Mouse (Mus musculus): Measurements from ENCODE around the gene Gtsf1. TPM values are rescaled to one million over a fixed set of nuclear protein-coding genes. Genes with fewer than 3 reads are reported as not detected.

Gtsf1 gene
- polyA plus RNA-seq, 1 experiment from 2014 or later, result not detected

GRCm38 (mm10) chr15:103362950-103363349 is 67.3 kb downstream of the Gtsf1 start:
- Histone ChIP-seq H3K36me3 (ENCODE audit: control insufficient read depth, insufficient read depth, low read length) (no peaks in the 10 kb centered on the region), H3K4me1 (ENCODE audit: control insufficient read depth, insufficient read depth, low read length) (peaks cover 34% of the 10 kb centered on the region; the same call in 1 of the 2 replicates), H3K27me3 (ENCODE audit: control insufficient read depth, insufficient read depth, low read length) (no peaks in the 10 kb centered on the region), H3K9ac (ENCODE audit: low read length) (no peak overlapping the region), H3K4me3 (replicated peaks; ENCODE audit: low read length) (no peak overlapping the region), H3K27ac (ENCODE audit: low read length) (no peak overlapping the region), H3K4me2 (ENCODE audit: low read depth, low read length) (no peak overlapping the region), H3K9me3 (replicated peaks; ENCODE audit: control insufficient read depth, low read length) (no peaks in the 10 kb centered on the region)
- no peak for ATAC-seq (ENCODE audit: insufficient read depth, low FRiP score)
- 73% methylated on average over 3 of the region's 3 CpGs for WGBS

GRCm38 (mm10) chr15:103362333-103362732 is 67.9 kb downstream of the Gtsf1 start:
- no peaks in the 10 kb centered on the region for H3K9me3 ChIP-seq (replicated peaks; ENCODE audit: control insufficient read depth, low read length)
- no peak for ATAC-seq (ENCODE audit: insufficient read depth, low FRiP score)
- no peak overlapping the region for H3K27ac ChIP-seq (ENCODE audit: low read length)
- H3K36me3 ChIP-seq (ENCODE audit: control insufficient read depth, insufficient read depth, low read length), result no peaks in the 10 kb centered on the region
- no peak overlapping the region for H3K9ac ChIP-seq (ENCODE audit: low read length)
- H3K27me3 ChIP-seq (ENCODE audit: control insufficient read depth, insufficient read depth, low read length), result no peaks in the 10 kb centered on the region
- H3K4me3 ChIP-seq (replicated peaks; ENCODE audit: low read length), result no peak overlapping the region
- H3K4me1 ChIP-seq (ENCODE audit: control insufficient read depth, insufficient read depth, low read length), result peaks cover 30% of the 10 kb centered on the region; the same call in 1 of the 2 replicates
- H3K4me2 ChIP-seq (ENCODE audit: low read depth, low read length), result no peak overlapping the region
- 82% methylated on average over 6 of the region's 7 CpGs for WGBS

- WGBS, result 26% methylated on average over 1 of the region's 1 CpGs
- Histone ChIP-seq H3K27me3 (ENCODE audit: control insufficient read depth, insufficient read depth, low read length) (no peaks in the 10 kb centered on the region), H3K9ac (ENCODE audit: low read length) (no peak overlapping the region), H3K27ac (ENCODE audit: low read length) (no peak overlapping the region), H3K4me1 (ENCODE audit: control insufficient read depth, insufficient read depth, low read length) (peaks cover 26% of the 10 kb centered on the region; the same call in 1 of the 2 replicates), H3K36me3 (ENCODE audit: control insufficient read depth, insufficient read depth, low read length) (no peaks in the 10 kb centered on the region), H3K4me2 (ENCODE audit: low read depth, low read length) (no peak overlapping the region), H3K4me3 (replicated peaks; ENCODE audit: low read length) (no peak overlapping the region), H3K9me3 (replicated peaks; ENCODE audit: control insufficient read depth, low read length) (no peaks in the 10 kb centered on the region)
- no peak for ATAC-seq (ENCODE audit: insufficient read depth, low FRiP score)
Measured at GRCm38 (mm10) chr15:103361269-103361668, 69.0 kb downstream of the Gtsf1 start.

GRCm38 (mm10) chr15:103359869-103360602 is 70.2 kb downstream of the Gtsf1 start:
- Histone ChIP-seq H3K27me3 (ENCODE audit: control insufficient read depth, insufficient read depth, low read length) (no peaks in the 10 kb centered on the region), H3K4me3 (replicated peaks; ENCODE audit: low read length) (no peak overlapping the region), H3K9me3 (replicated peaks; ENCODE audit: control insufficient read depth, low read length) (no peaks in the 10 kb centered on the region), H3K4me2 (ENCODE audit: low read depth, low read length) (no peak overlapping the region), H3K4me1 (ENCODE audit: control insufficient read depth, insufficient read depth, low read length) (peaks cover 24% of the 10 kb centered on the region; the same call in 1 of the 2 replicates), H3K9ac (ENCODE audit: low read length) (peak overlapping the region; percentile 28; the same call in 1 of the 2 replicates), H3K36me3 (ENCODE audit: control insufficient read depth, insufficient read depth, low read length) (no peaks in the 10 kb centered on the region), H3K27ac (ENCODE audit: low read length) (no peak overlapping the region)
- no peak for ATAC-seq (ENCODE audit: insufficient read depth, low FRiP score)
- 91% methylated on average over 5 of the region's 5 CpGs for WGBS

GRCm38 (mm10) chr15:103359122-103359510 is 71.2 kb downstream of the Gtsf1 start:
- Histone ChIP-seq H3K9ac (ENCODE audit: low read length) (no peak overlapping the region), H3K4me1 (ENCODE audit: control insufficient read depth, insufficient read depth, low read length) (peaks cover 15% of the 10 kb centered on the region; the same call in 1 of the 2 replicates), H3K4me3 (replicated peaks; ENCODE audit: low read length) (no peak overlapping the region), H3K4me2 (ENCODE audit: low read depth, low read length) (no peak overlapping the region), H3K27ac (ENCODE audit: low read length) (no peak overlapping the region), H3K36me3 (ENCODE audit: control insufficient read depth, insufficient read depth, low read length) (no peaks in the 10 kb centered on the region), H3K27me3 (ENCODE audit: control insufficient read depth, insufficient read depth, low read length) (no peaks in the 10 kb centered on the region), H3K9me3 (replicated peaks; ENCODE audit: control insufficient read depth, low read length) (no peaks in the 10 kb centered on the region)
- WGBS, result 45% methylated on average over 1 of the region's 1 CpGs
- ATAC-seq (ENCODE audit: insufficient read depth, low FRiP score), result no peak

- no peak overlapping the region for H3K4me3 ChIP-seq (replicated peaks; ENCODE audit: low read length)
- no peaks in the 10 kb centered on the region for H3K36me3 ChIP-seq (ENCODE audit: control insufficient read depth, insufficient read depth, low read length)
- no peak overlapping the region; the same call in 1 of the 2 replicates for H3K27ac ChIP-seq (ENCODE audit: low read length)
- ATAC-seq (ENCODE audit: insufficient read depth, low FRiP score), result peak; percentile 57
- H3K4me1 ChIP-seq (ENCODE audit: control insufficient read depth, insufficient read depth, low read length), result peaks cover 14% of the 10 kb centered on the region; the same call in 1 of the 2 replicates
- H3K9me3 ChIP-seq (replicated peaks; ENCODE audit: control insufficient read depth, low read length), result no peaks in the 10 kb centered on the region
- no peak overlapping the region for H3K9ac ChIP-seq (ENCODE audit: low read length)
- no peak overlapping the region for H3K4me2 ChIP-seq (ENCODE audit: low read depth, low read length)
- no peaks in the 10 kb centered on the region for H3K27me3 ChIP-seq (ENCODE audit: control insufficient read depth, insufficient read depth, low read length)
- WGBS, result 37% methylated on average over 4 of the region's 4 CpGs
Measured at GRCm38 (mm10) chr15:103358278-103359121, 71.8 kb downstream of the Gtsf1 start.

- no peak for ATAC-seq (ENCODE audit: insufficient read depth, low FRiP score)
- 84% methylated on average over 4 of the region's 4 CpGs for WGBS
- Histone ChIP-seq H3K4me2 (ENCODE audit: low read depth, low read length) (no peak overlapping the region), H3K9me3 (replicated peaks; ENCODE audit: control insufficient read depth, low read length) (no peaks in the 10 kb centered on the region), H3K4me1 (ENCODE audit: control insufficient read depth, insufficient read depth, low read length) (peaks cover 14% of the 10 kb centered on the region; the same call in 1 of the 2 replicates), H3K4me3 (replicated peaks; ENCODE audit: low read length) (no peak overlapping the region), H3K36me3 (ENCODE audit: control insufficient read depth, insufficient read depth, low read length) (no peaks in the 10 kb centered on the region), H3K9ac (ENCODE audit: low read length) (no peak overlapping the region), H3K27me3 (ENCODE audit: control insufficient read depth, insufficient read depth, low read length) (no peaks in the 10 kb centered on the region), H3K27ac (ENCODE audit: low read length) (no peak overlapping the region)
Measured at GRCm38 (mm10) chr15:103357817-103358216, 72.5 kb downstream of the Gtsf1 start.

- Histone ChIP-seq H3K27me3 (ENCODE audit: control insufficient read depth, insufficient read depth, low read length) (no peaks in the 10 kb centered on the region), H3K4me2 (ENCODE audit: low read depth, low read length) (no peak overlapping the region), H3K4me3 (replicated peaks; ENCODE audit: low read length) (no peak overlapping the region), H3K27ac (ENCODE audit: low read length) (no peak overlapping the region), H3K36me3 (ENCODE audit: control insufficient read depth, insufficient read depth, low read length) (no peaks in the 10 kb centered on the region), H3K9me3 (replicated peaks; ENCODE audit: control insufficient read depth, low read length) (no peaks in the 10 kb centered on the region), H3K4me1 (ENCODE audit: control insufficient read depth, insufficient read depth, low read length) (peaks cover 11% of the 10 kb centered on the region; the same call in 1 of the 2 replicates), H3K9ac (ENCODE audit: low read length) (no peak overlapping the region)
- no peak for ATAC-seq (ENCODE audit: insufficient read depth, low FRiP score)
- WGBS, result 67% methylated on average over 4 of the region's 4 CpGs
Measured at GRCm38 (mm10) chr15:103356130-103356529, 74.1 kb downstream of the Gtsf1 start.

- no peaks in the 10 kb centered on the region for H3K9me3 ChIP-seq (replicated peaks; ENCODE audit: control insufficient read depth, low read length)
- WGBS, result 82% methylated on average over 4 of the region's 4 CpGs
- H3K9ac ChIP-seq (ENCODE audit: low read length), result no peak overlapping the region
- no peak for ATAC-seq (ENCODE audit: insufficient read depth, low FRiP score)
- no peak overlapping the region for H3K4me2 ChIP-seq (ENCODE audit: low read depth, low read length)
- no peak overlapping the region for H3K27ac ChIP-seq (ENCODE audit: low read length)
- H3K4me3 ChIP-seq (replicated peaks; ENCODE audit: low read length), result no peak overlapping the region
- peaks cover 11% of the 10 kb centered on the region; the same call in 1 of the 2 replicates for H3K4me1 ChIP-seq (ENCODE audit: control insufficient read depth, insufficient read depth, low read length)
- no peaks in the 10 kb centered on the region for H3K27me3 ChIP-seq (ENCODE audit: control insufficient read depth, insufficient read depth, low read length)
- no peaks in the 10 kb centered on the region for H3K36me3 ChIP-seq (ENCODE audit: control insufficient read depth, insufficient read depth, low read length)
Measured at GRCm38 (mm10) chr15:103355420-103355819, 74.8 kb downstream of the Gtsf1 start.

All from stomach, embryonic 16.5 days (tissue).